Mouse (Mus musculus) ES-Bruce4 (cell line): Measurements from ENCODE around the gene Itgb1bp2.

ENCODE experiments used
- CTCF ChIP-seq: IDR thresholded peaks from one replicate; pipeline ENCODE4 v1.8.1; 2011; ENCODE audit warnings: low read depth, low read length
- EP300 ChIP-seq: IDR thresholded peaks from 2 replicates; pipeline ENCODE4 v1.6.1; 2011; ENCODE audit warnings: low read depth, low read length; ENCODE audit not compliant: insufficient read depth
- POLR2A ChIP-seq: IDR thresholded peaks from one replicate; pipeline ENCODE4 v1.8.1; 2011; ENCODE audit warnings: low read length; ENCODE audit not compliant: insufficient read depth

GRCm38 (mm10) chrX:101423462-101423861 lies 25.4 kb upstream of the Itgb1bp2 start:
- TF ChIP-seq EP300 (no peak), CTCF (no peak), POLR2A (no peak)
